Mouse (Mus musculus) limb, embryonic 14.5 days (tissue): ENCODE measurements around the gene Impdh1. TPM values are rescaled to one million over a fixed set of nuclear protein-coding genes. Genes with fewer than 3 reads are reported as not detected.

Source experiments
- ATAC-seq: fragments of 200-750 bp; cut with Nextera tagmentation; 2 replicates; pipeline ENCODE4 v1.8.0; 2017; ENCODE audit warnings: low read depth, moderate number of reproducible peaks, moderate TSS enrichment; ENCODE audit not compliant: low FRiP score
- DNase-seq: peaks from one replicate; pipeline ENCODE4 v3.0.0-alpha.2; 2015; ENCODE audit warnings: low spot score
- H3K27ac ChIP-seq: fragments of 300-500 bp; sonication (generic); replicated peaks from 2 replicates; pipeline ENCODE4 v1.5.1; 2014; ENCODE audit warnings: low read depth, mild to moderate bottlenecking, low read length, moderate library complexity, mixed read lengths
- H3K27me3 ChIP-seq: fragments of 300-500 bp; sonication (generic); 2 replicates; pipeline ENCODE4 v1.6.1; 2014; ENCODE audit warnings: low read length, mixed read lengths; ENCODE audit not compliant: control insufficient read depth, insufficient read depth
- H3K36me3 ChIP-seq: fragments of 300-500 bp; sonication (generic); 2 replicates; pipeline ENCODE4 v1.6.1; 2014; ENCODE audit warnings: mild to moderate bottlenecking, low read length, moderate library complexity, mixed read lengths; ENCODE audit not compliant: control insufficient read depth, insufficient read depth
- H3K4me1 ChIP-seq: fragments of 300-500 bp; sonication (generic); 2 replicates; pipeline ENCODE4 v1.6.1; 2014; ENCODE audit warnings: antibody characterized with exemption, low read length, mixed read lengths; ENCODE audit not compliant: control insufficient read depth, insufficient read depth
- H3K4me2 ChIP-seq: fragments of 300-500 bp; sonication (generic); replicated peaks from 2 replicates; pipeline ENCODE4 v1.6.1; 2014; ENCODE audit warnings: low read depth, mild to moderate bottlenecking, low read length, moderate library complexity; ENCODE audit not compliant: severe bottlenecking
- H3K4me3 ChIP-seq: fragments of 300-500 bp; sonication (generic); replicated peaks from 2 replicates; pipeline ENCODE4 v1.5.1; 2014; ENCODE audit warnings: low read length
- H3K9ac ChIP-seq: fragments of 300-500 bp; sonication (generic); 2 replicates; pipeline ENCODE4 v1.6.1; 2014; ENCODE audit warnings: mild to moderate bottlenecking, low read depth, low read length, moderate library complexity; ENCODE audit not compliant: severe bottlenecking
- H3K9me3 ChIP-seq: fragments of 300-500 bp; sonication (generic); 2 replicates; pipeline ENCODE4 v1.6.1; 2016; ENCODE audit warnings: low read length; ENCODE audit not compliant: control insufficient read depth
- POLR2A ChIP-seq: fragments of 200-500 bp; IDR thresholded peaks from 2 replicates; pipeline ENCODE4 v1.8.0; 2012; ENCODE audit warnings: inconsistent platforms, mild to moderate bottlenecking, moderate library complexity, borderline replicate concordance; ENCODE audit not compliant: insufficient read depth, insufficient read length; ENCODE audit errors: extremely low read depth
- WGBS: fragments of 180-500 bp; shearing (Covaris S2); extraction: QIAGEN DNeasy Blood & Tissue Kit; methylation state at CpG from one replicate; pipeline ENCODE4 v1.1.7; 2014; 5-methylcytosine and 5-hydroxymethylcytosine counted together
- microRNA-seq: library from miRNA; unstranded; fragments of <30 nt; microRNA quantifications from one replicate; pipeline ENCODE4, GENCODE M21; 2016
- polyA plus RNA-seq, 2 experiments: library from polyadenylated mRNA; depleted of rRNA in 1 of 2; stranded (reverse) in 1 of 2; unstranded in 1 of 2; fragments of >200 nt; fragmentation: Nextera tagmentation in 1 of 2; extraction: Ambion mirVana in 1 of 2; gene quantifications; 2 replicates each; pipeline versions ENCODE4 v1.2.1 to v1.2.3; 2012 to 2014

Impdh1 gene
- polyA plus RNA-seq, 2 experiments = 42.1 to 46.6 TPM

GRCm38 (mm10) chr6:29160786-29161185 is 55.4 kb downstream of the Impdh1 start:
- H3K4me3 ChIP-seq = no peak overlapping the region

GRCm38 (mm10) chr6:29156326-29156725 is 59.8 kb downstream of the Impdh1 start:
- no peak for ATAC-seq
- Histone ChIP-seq H3K36me3 (peaks cover 80% of the 10 kb centered on the region), H3K9ac (no peak overlapping the region), H3K4me1 (no peaks in the 10 kb centered on the region), H3K27me3 (no peaks in the 10 kb centered on the region), H3K4me3 (no peak overlapping the region), H3K4me2 (no peak overlapping the region), H3K27ac (no peak overlapping the region), H3K9me3 (no peaks in the 10 kb centered on the region)
- TF ChIP-seq POLR2A = no peak
- 92% methylated on average over 5 of the region's 5 CpGs for WGBS
- no peak for DNase-seq

More at GRCm38 (mm10) chr6:29160786-29161185, 55.4 kb downstream of the Impdh1 start:
- no peak for ATAC-seq
- Histone ChIP-seq H3K36me3 (peaks cover 42% of the 10 kb centered on the region), H3K27me3 (no peaks in the 10 kb centered on the region), H3K27ac (no peak overlapping the region), H3K9ac (no peak overlapping the region), H3K4me1 (peaks cover 5% of the 10 kb centered on the region; the same call in 1 of the 2 replicates), H3K9me3 (no peaks in the 10 kb centered on the region), H3K4me2 (no peak overlapping the region)
- TF ChIP-seq POLR2A = no peak
- WGBS = 95% methylated on average over 2 of the region's 2 CpGs
- no peak for DNase-seq

Small RNAs within 50 kb of the gene (microRNA-seq; reads per million reads assigned to microRNA genes)
- gene Gm24303 = not detected

Other genes with a start within 250 kb of the Impdh1 start
- gene Lep, start 156.1 kb downstream of the Impdh1 start, polyA plus RNA-seq (2012; rRNA removed) = 0.03 TPM in 1 of 2 replicates, not detected in the other
- gene Lep, start 156.1 kb downstream of the Impdh1 start, polyA plus RNA-seq (2014; fragmentation: Nextera tagmentation; extraction: Ambion mirVana) = not detected in 2 replicates
- gene Rbm28, start 51.4 kb downstream of the Impdh1 start, polyA plus RNA-seq (2012; rRNA removed) = 45.9 and 59.8 TPM in 2 replicates
- 35.7 and 47.7 TPM in 2 replicates for gene Rbm28, start 51.4 kb downstream of the Impdh1 start, polyA plus RNA-seq (2014; fragmentation: Nextera tagmentation; extraction: Ambion mirVana)
- 1.2 and 1.8 TPM in 2 replicates for gene Prrt4, start 36.8 kb downstream of the Impdh1 start, polyA plus RNA-seq (2012; rRNA removed)
- 0.92 and 1.1 TPM in 2 replicates for gene Prrt4, start 36.8 kb downstream of the Impdh1 start, polyA plus RNA-seq (2014; fragmentation: Nextera tagmentation; extraction: Ambion mirVana)
- 39.7 and 48.1 TPM in 2 replicates for gene Hilpda, start 56.1 kb upstream of the Impdh1 start, polyA plus RNA-seq (2012; rRNA removed)
- 48.1 and 53.7 TPM in 2 replicates for gene Hilpda, start 56.1 kb upstream of the Impdh1 start, polyA plus RNA-seq (2014; fragmentation: Nextera tagmentation; extraction: Ambion mirVana)
- gene Fam71f2, start 63.2 kb upstream of the Impdh1 start, polyA plus RNA-seq (2012; rRNA removed) = 2.6 and 3.8 TPM in 2 replicates
- 0.57 and 0.70 TPM in 2 replicates for gene Fam71f2, start 63.2 kb upstream of the Impdh1 start, polyA plus RNA-seq (2014; fragmentation: Nextera tagmentation; extraction: Ambion mirVana)
- gene Fam71f1, start 102.8 kb upstream of the Impdh1 start, polyA plus RNA-seq (2012; rRNA removed) = 0.10 and 0.27 TPM in 2 replicates
- 0.23 TPM in 1 of 2 replicates, not detected in the other for gene Fam71f1, start 102.8 kb upstream of the Impdh1 start, polyA plus RNA-seq (2014; fragmentation: Nextera tagmentation; extraction: Ambion mirVana)
- 354 and 382 TPM in 2 replicates for gene Calu, start 131.7 kb upstream of the Impdh1 start, polyA plus RNA-seq (2012; rRNA removed)
- 536 and 540 TPM in 2 replicates for gene Calu, start 131.7 kb upstream of the Impdh1 start, polyA plus RNA-seq (2014; fragmentation: Nextera tagmentation; extraction: Ambion mirVana)
- gene Opn1sw, start 172.1 kb upstream of the Impdh1 start, polyA plus RNA-seq (2012; rRNA removed) = 1.3 and 2.1 TPM in 2 replicates
- gene Opn1sw, start 172.1 kb upstream of the Impdh1 start, polyA plus RNA-seq (2014; fragmentation: Nextera tagmentation; extraction: Ambion mirVana) = 2.0 and 2.3 TPM in 2 replicates
- 25.3 and 26.0 TPM in 2 replicates for gene Ccdc136, start 179.9 kb upstream of the Impdh1 start, polyA plus RNA-seq (2012; rRNA removed)
- gene Ccdc136, start 179.9 kb upstream of the Impdh1 start, polyA plus RNA-seq (2014; fragmentation: Nextera tagmentation; extraction: Ambion mirVana) = 26.2 and 26.8 TPM in 2 replicates
- gene Flnc, start 216.9 kb upstream of the Impdh1 start, polyA plus RNA-seq (2012; rRNA removed) = 38.1 and 43.9 TPM in 2 replicates
- 25.1 and 27.0 TPM in 2 replicates for gene Flnc, start 216.9 kb upstream of the Impdh1 start, polyA plus RNA-seq (2014; fragmentation: Nextera tagmentation; extraction: Ambion mirVana)